Mouse (Mus musculus): ENCODE measurements around the gene Dnajc14. TPM values are rescaled to one million over a fixed set of nuclear protein-coding genes. Genes with fewer than 3 reads are reported as not detected.

The Dnajc14 gene
- polyA plus RNA-seq, 1 experiment from 2014 or later: 32.5 TPM

- Histone ChIP-seq H3K36me3 (ENCODE audit: control insufficient read depth, insufficient read depth, low read length) (no peaks in the 10 kb centered on the region; the same call in 1 of the 2 replicates), H3K27me3 (replicated peaks; ENCODE audit: control insufficient read depth, insufficient read depth, low read length) (no peaks in the 10 kb centered on the region), H3K9ac (ENCODE audit: low read depth, low read length) (no peak overlapping the region), H3K4me2 (peak overlapping the region; percentile 20; the same call in 1 of the 2 replicates), H3K4me3 (ENCODE audit: low read depth, low read length) (no peak overlapping the region), H3K27ac (ENCODE audit: low read depth, low read length) (no peak overlapping the region), H3K4me1 (replicated peaks; ENCODE audit: control insufficient read depth, insufficient read depth, low read length) (peaks cover 17% of the 10 kb centered on the region), H3K9me3 (ENCODE audit: control insufficient read depth, low read length) (no peaks in the 10 kb centered on the region)
- DNase-seq (ENCODE audit: low spot score) (no peak), ATAC-seq (replicated peaks; ENCODE audit: low FRiP score) (no peak)
- WGBS: 93% methylated on average over 9 of the region's 9 CpGs
Observed at GRCm38 (mm10) chr10:128823821-128824220, 20.0 kb downstream of the Dnajc14 start.

- Histone ChIP-seq H3K9me3 (ENCODE audit: control insufficient read depth, low read length) (no peaks in the 10 kb centered on the region), H3K9ac (ENCODE audit: low read depth, low read length) (no peak overlapping the region), H3K27me3 (replicated peaks; ENCODE audit: control insufficient read depth, insufficient read depth, low read length) (no peaks in the 10 kb centered on the region), H3K27ac (ENCODE audit: low read depth, low read length) (no peak overlapping the region), H3K4me1 (replicated peaks; ENCODE audit: control insufficient read depth, insufficient read depth, low read length) (peaks cover 13% of the 10 kb centered on the region), H3K4me3 (ENCODE audit: low read depth, low read length) (no peak overlapping the region), H3K36me3 (ENCODE audit: control insufficient read depth, insufficient read depth, low read length) (peaks cover 25% of the 10 kb centered on the region), H3K4me2 (no peak overlapping the region)
- DNase-seq (ENCODE audit: low spot score) (no peak), ATAC-seq (replicated peaks; ENCODE audit: low FRiP score) (no peak)
Observed at GRCm38 (mm10) chr10:128837400-128837799, 33.5 kb downstream of the Dnajc14 start.

GRCm38 (mm10) chr10:128839434-128839833, 35.6 kb downstream of the Dnajc14 start:
- H3K9ac ChIP-seq (ENCODE audit: low read depth, low read length): no peak overlapping the region
- peaks cover 29% of the 10 kb centered on the region for H3K36me3 ChIP-seq (ENCODE audit: control insufficient read depth, insufficient read depth, low read length)
- no peaks in the 10 kb centered on the region for H3K9me3 ChIP-seq (ENCODE audit: control insufficient read depth, low read length)
- no peak overlapping the region for H3K4me2 ChIP-seq
- DNase-seq (ENCODE audit: low spot score) (no peak), ATAC-seq (replicated peaks; ENCODE audit: low FRiP score) (peak; percentile 70)
- H3K4me3 ChIP-seq (ENCODE audit: low read depth, low read length): no peak overlapping the region
- H3K27ac ChIP-seq (ENCODE audit: low read depth, low read length): no peak overlapping the region
- H3K27me3 ChIP-seq (replicated peaks; ENCODE audit: control insufficient read depth, insufficient read depth, low read length): no peaks in the 10 kb centered on the region
- peaks cover 13% of the 10 kb centered on the region for H3K4me1 ChIP-seq (replicated peaks; ENCODE audit: control insufficient read depth, insufficient read depth, low read length)

- H3K4me2 ChIP-seq: 0 out of 2 replicates have a peak overlapping the region, but pooled peaks have one; percentile 25
- DNase-seq (ENCODE audit: low spot score): no peak
- peak; percentile 53 for ATAC-seq (replicated peaks; ENCODE audit: low FRiP score)
- peaks cover 13% of the 10 kb centered on the region for H3K4me1 ChIP-seq (replicated peaks; ENCODE audit: control insufficient read depth, insufficient read depth, low read length)
- no peak overlapping the region for H3K4me3 ChIP-seq (ENCODE audit: low read depth, low read length)
- no peaks in the 10 kb centered on the region for H3K27me3 ChIP-seq (replicated peaks; ENCODE audit: control insufficient read depth, insufficient read depth, low read length)
- no peak overlapping the region for H3K27ac ChIP-seq (ENCODE audit: low read depth, low read length)
- no peak overlapping the region for H3K9ac ChIP-seq (ENCODE audit: low read depth, low read length)
- peaks cover 24% of the 10 kb centered on the region for H3K36me3 ChIP-seq (ENCODE audit: control insufficient read depth, insufficient read depth, low read length)
- H3K9me3 ChIP-seq (ENCODE audit: control insufficient read depth, low read length): no peaks in the 10 kb centered on the region
Observed at GRCm38 (mm10) chr10:128840612-128841011, 36.8 kb downstream of the Dnajc14 start.

GRCm38 (mm10) chr10:128843260-128843659, 39.4 kb downstream of the Dnajc14 start:
- DNase-seq (ENCODE audit: low spot score) (no peak), ATAC-seq (replicated peaks; ENCODE audit: low FRiP score) (no peak)
- H3K36me3 ChIP-seq (ENCODE audit: control insufficient read depth, insufficient read depth, low read length): peaks cover 21% of the 10 kb centered on the region
- H3K4me3 ChIP-seq (ENCODE audit: low read depth, low read length): no peak overlapping the region
- no peak overlapping the region for H3K4me2 ChIP-seq
- H3K4me1 ChIP-seq (replicated peaks; ENCODE audit: control insufficient read depth, insufficient read depth, low read length): peaks cover 13% of the 10 kb centered on the region
- no peak overlapping the region for H3K27ac ChIP-seq (ENCODE audit: low read depth, low read length)
- H3K9me3 ChIP-seq (ENCODE audit: control insufficient read depth, low read length): no peaks in the 10 kb centered on the region
- WGBS: 96% methylated on average over 5 of the region's 5 CpGs
- no peaks in the 10 kb centered on the region for H3K27me3 ChIP-seq (replicated peaks; ENCODE audit: control insufficient read depth, insufficient read depth, low read length)
- H3K9ac ChIP-seq (ENCODE audit: low read depth, low read length): no peak overlapping the region

GRCm38 (mm10) chr10:128845516-128845915, 41.7 kb downstream of the Dnajc14 start:
- DNase-seq (ENCODE audit: low spot score) (no peak), ATAC-seq (replicated peaks; ENCODE audit: low FRiP score) (no peak)
- Histone ChIP-seq H3K4me2 (no peak overlapping the region), H3K4me3 (ENCODE audit: low read depth, low read length) (no peak overlapping the region), H3K4me1 (replicated peaks; ENCODE audit: control insufficient read depth, insufficient read depth, low read length) (peaks cover under 1% of the 10 kb centered on the region; the same call in 1 of the 2 replicates), H3K27me3 (replicated peaks; ENCODE audit: control insufficient read depth, insufficient read depth, low read length) (no peaks in the 10 kb centered on the region), H3K27ac (ENCODE audit: low read depth, low read length) (no peak overlapping the region), H3K36me3 (ENCODE audit: control insufficient read depth, insufficient read depth, low read length) (peaks cover 26% of the 10 kb centered on the region; the same call in 1 of the 2 replicates), H3K9ac (ENCODE audit: low read depth, low read length) (no peak overlapping the region), H3K9me3 (ENCODE audit: control insufficient read depth, low read length) (no peaks in the 10 kb centered on the region)
- WGBS: 83% methylated on average over 2 of the region's 2 CpGs

- H3K4me1 ChIP-seq (replicated peaks; ENCODE audit: control insufficient read depth, insufficient read depth, low read length): no peaks in the 10 kb centered on the region
- H3K27ac ChIP-seq (ENCODE audit: low read depth, low read length): no peak overlapping the region
- DNase-seq (ENCODE audit: low spot score) (no peak), ATAC-seq (replicated peaks; ENCODE audit: low FRiP score) (no peak)
- no peak overlapping the region for H3K4me2 ChIP-seq
- no peak overlapping the region for H3K9ac ChIP-seq (ENCODE audit: low read depth, low read length)
- H3K9me3 ChIP-seq (ENCODE audit: control insufficient read depth, low read length): no peaks in the 10 kb centered on the region
- 94% methylated on average over 4 of the region's 4 CpGs for WGBS
- H3K4me3 ChIP-seq (ENCODE audit: low read depth, low read length): no peak overlapping the region
- H3K36me3 ChIP-seq (ENCODE audit: control insufficient read depth, insufficient read depth, low read length): peaks cover 26% of the 10 kb centered on the region; the same call in 1 of the 2 replicates
- H3K27me3 ChIP-seq (replicated peaks; ENCODE audit: control insufficient read depth, insufficient read depth, low read length): no peaks in the 10 kb centered on the region
Observed at GRCm38 (mm10) chr10:128846664-128847063, 42.8 kb downstream of the Dnajc14 start.

- Histone ChIP-seq H3K4me1 (replicated peaks; ENCODE audit: control insufficient read depth, insufficient read depth, low read length) (no peaks in the 10 kb centered on the region), H3K27ac (ENCODE audit: low read depth, low read length) (no peak overlapping the region), H3K27me3 (replicated peaks; ENCODE audit: control insufficient read depth, insufficient read depth, low read length) (no peaks in the 10 kb centered on the region), H3K4me3 (ENCODE audit: low read depth, low read length) (no peak overlapping the region), H3K36me3 (ENCODE audit: control insufficient read depth, insufficient read depth, low read length) (peaks cover 17% of the 10 kb centered on the region; the same call in 1 of the 2 replicates), H3K9me3 (ENCODE audit: control insufficient read depth, low read length) (no peaks in the 10 kb centered on the region), H3K4me2 (no peak overlapping the region), H3K9ac (ENCODE audit: low read depth, low read length) (no peak overlapping the region)
- DNase-seq (ENCODE audit: low spot score) (no peak), ATAC-seq (replicated peaks; ENCODE audit: low FRiP score) (no peak)
- WGBS: 78% methylated on average over 2 of the region's 2 CpGs
Observed at GRCm38 (mm10) chr10:128848426-128848825, 44.6 kb downstream of the Dnajc14 start.

- no peaks in the 10 kb centered on the region for H3K27me3 ChIP-seq (replicated peaks; ENCODE audit: control insufficient read depth, insufficient read depth, low read length)
- H3K9ac ChIP-seq (ENCODE audit: low read depth, low read length): no peak overlapping the region
- H3K9me3 ChIP-seq (ENCODE audit: control insufficient read depth, low read length): no peaks in the 10 kb centered on the region
- 76% methylated on average over 3 of the region's 3 CpGs for whole genome bisulfite sequencing
- H3K4me2 ChIP-seq: no peak overlapping the region
- H3K4me3 ChIP-seq (ENCODE audit: low read depth, low read length): no peak overlapping the region
- H3K4me1 ChIP-seq (replicated peaks; ENCODE audit: control insufficient read depth, insufficient read depth, low read length): no peaks in the 10 kb centered on the region
- ATAC-seq (replicated peaks; ENCODE audit: low FRiP score) (no peak), DNase-seq (ENCODE audit: low spot score) (no peak)
- peaks cover 17% of the 10 kb centered on the region; the same call in 1 of the 2 replicates for H3K36me3 ChIP-seq (ENCODE audit: control insufficient read depth, insufficient read depth, low read length)
- no peak overlapping the region for H3K27ac ChIP-seq (ENCODE audit: low read depth, low read length)
Observed at GRCm38 (mm10) chr10:128850339-128850738, 46.5 kb downstream of the Dnajc14 start.

All from liver, embryonic 11.5 days (tissue).